Mouse (Mus musculus) macrophage (primary cell): ENCODE data around the gene Gpn3. TPM values are rescaled to one million over a fixed set of nuclear protein-coding genes. Genes with fewer than 3 reads are reported as not detected.

Experiments
- H3K27ac ChIP-seq: fragments of 350-480 bp; formaldehyde crosslinking; 2 replicates; pipeline ENCODE4 v1.9.0; 2021
- H3K36me3 ChIP-seq: fragments of 350-480 bp; formaldehyde crosslinking; 2 replicates; pipeline ENCODE4 v1.9.0; 2021; ENCODE audit errors: inconsistent target
- H3K4me3 ChIP-seq: fragments of 350-480 bp; formaldehyde crosslinking; 2 replicates; pipeline ENCODE4 v1.9.0; 2021; ENCODE audit errors: inconsistent target
- H3K79me2 ChIP-seq: fragments of 350-480 bp; formaldehyde crosslinking; 2 replicates; pipeline ENCODE4 v1.9.0; 2021; ENCODE audit errors: inconsistent target
- WGBS: methylation state at CpG from one replicate; pipeline ENCODE4 v1.1.7; 2026; ENCODE audit warnings: inconsistent platforms; ENCODE audit not compliant: missing documents; 5-methylcytosine and 5-hydroxymethylcytosine counted together
- polyA plus RNA-seq: library from polyadenylated mRNA; stranded (reverse); fragments of 250-400 nt; gene quantifications from 3 replicates; pipeline ENCODE4 v1.2.4, GENCODE M21; 2018; ENCODE audit warnings: inconsistent platforms

The Gpn3 gene
- polyA plus RNA-seq, 1 experiment from 2014 or later: 16.8 TPM

GRCm38 (mm10) chr5:122354492-122355067 lies 17.1 kb upstream of the Gpn3 start:
- peak overlapping the region; percentile 76 for H3K4me3 ChIP-seq
- 2% methylated on average over 57 of the region's 57 CpGs for WGBS

GRCm38 (mm10) chr5:122372192-122372769 lies 605 bp downstream of the Gpn3 start, which contains the start of gene Fam216a:
TSS of gene Fam216a (minus strand) at chr5:122372364.
- peaks cover 6% of the 10 kb centered on the region; the same call in 1 of the 2 replicates for H3K36me3 ChIP-seq
- peaks cover 14% of the 10 kb centered on the region for H3K79me2 ChIP-seq
- under 1% methylated on average over 52 of the region's 53 CpGs for WGBS
- peak within 1 kb of the TSS; percentile 80 for H3K4me3 ChIP-seq
- peak within 1 kb of the TSS; percentile 43 for H3K27ac ChIP-seq

More at GRCm38 (mm10) chr5:122354492-122355067, 17.1 kb upstream of the Gpn3 start:
- peaks cover 50% of the 10 kb centered on the region for H3K79me2 ChIP-seq
- peak overlapping the region; percentile 74 for H3K27ac ChIP-seq
- no peaks in the 10 kb centered on the region for H3K36me3 ChIP-seq

- H3K27ac ChIP-seq: peak overlapping the region; percentile 43
- 3% methylated on average over 5 of the region's 5 CpGs for WGBS
- H3K36me3 ChIP-seq: peaks cover 2% of the 10 kb centered on the region; the same call in 1 of the 2 replicates
- H3K79me2 ChIP-seq: peaks cover 14% of the 10 kb centered on the region
- peak overlapping the region; percentile 80 for H3K4me3 ChIP-seq
Observed at GRCm38 (mm10) chr5:122372878-122373277, 1.2 kb downstream of the Gpn3 start.

GRCm38 (mm10) chr5:122377101-122377833 lies 5.6 kb downstream of the Gpn3 start:
- H3K4me3 ChIP-seq: no peak overlapping the region
- 93% methylated on average over 4 of the region's 4 CpGs for WGBS
- H3K79me2 ChIP-seq: peaks cover 14% of the 10 kb centered on the region
- H3K36me3 ChIP-seq: peaks cover 14% of the 10 kb centered on the region
- H3K27ac ChIP-seq: no peak overlapping the region

- H3K27ac ChIP-seq: no peak overlapping the region
- peaks cover 8% of the 10 kb centered on the region; the same call in 1 of the 2 replicates for H3K79me2 ChIP-seq
- peaks cover 16% of the 10 kb centered on the region for H3K36me3 ChIP-seq
- 96% methylated on average over 12 of the region's 12 CpGs for WGBS
- H3K4me3 ChIP-seq: no peak overlapping the region
Observed at GRCm38 (mm10) chr5:122378171-122378570, 6.5 kb downstream of the Gpn3 start.

GRCm38 (mm10) chr5:122379374-122380155 lies 7.9 kb downstream of the Gpn3 start:
- peaks cover 16% of the 10 kb centered on the region for H3K36me3 ChIP-seq
- H3K27ac ChIP-seq: no peak overlapping the region
- WGBS: 56% methylated on average over 10 of the region's 11 CpGs
- no peaks in the 10 kb centered on the region for H3K79me2 ChIP-seq
- H3K4me3 ChIP-seq: no peak overlapping the region

GRCm38 (mm10) chr5:122390006-122390405 lies 18.3 kb downstream of the Gpn3 start:
- Histone ChIP-seq H3K27ac (no peak overlapping the region), H3K4me3 (no peak overlapping the region), H3K36me3 (no peaks in the 10 kb centered on the region), H3K79me2 (peaks cover 34% of the 10 kb centered on the region)
- WGBS: 85% methylated on average over 5 of the region's 5 CpGs

GRCm38 (mm10) chr5:122390671-122391070 lies 19.0 kb downstream of the Gpn3 start:
- H3K27ac ChIP-seq: no peak overlapping the region
- H3K4me3 ChIP-seq: no peak overlapping the region
- H3K36me3 ChIP-seq: no peaks in the 10 kb centered on the region
- H3K79me2 ChIP-seq: peaks cover 41% of the 10 kb centered on the region

- peak overlapping the region; percentile 86; the same call in 1 of the 2 replicates for H3K4me3 ChIP-seq
- 55% methylated on average over 13 of the region's 16 CpGs for WGBS
Observed at GRCm38 (mm10) chr5:122391178-122391785, 19.6 kb downstream of the Gpn3 start.

GRCm38 (mm10) chr5:122391786-122392180 lies 20.1 kb downstream of the Gpn3 start, which contains the start of gene Arpc3:
TSS of gene Arpc3 (plus strand) at chr5:122391878.
- Histone ChIP-seq H3K36me3 (no peaks in the 10 kb centered on the region), H3K27ac (peak within 1 kb of the TSS; percentile 96), H3K4me3 (peak within 1 kb of the TSS; percentile 86), H3K79me2 (peaks cover 52% of the 10 kb centered on the region)
- 2% methylated on average over 35 of the region's 39 CpGs for WGBS

More at GRCm38 (mm10) chr5:122391178-122391785, 19.6 kb downstream of the Gpn3 start:
- H3K79me2 ChIP-seq: peaks cover 47% of the 10 kb centered on the region
- H3K36me3 ChIP-seq: no peaks in the 10 kb centered on the region
- H3K27ac ChIP-seq: peak overlapping the region; percentile 96

- H3K36me3 ChIP-seq: no peaks in the 10 kb centered on the region
- H3K4me3 ChIP-seq: peak overlapping the region; percentile 86
- peak overlapping the region; percentile 96 for H3K27ac ChIP-seq
- peaks cover 58% of the 10 kb centered on the region for H3K79me2 ChIP-seq
- WGBS: 2% methylated on average over 19 of the region's 19 CpGs
Observed at GRCm38 (mm10) chr5:122392227-122393004, 20.7 kb downstream of the Gpn3 start.

GRCm38 (mm10) chr5:122393887-122394286 lies 22.2 kb downstream of the Gpn3 start:
- Histone ChIP-seq H3K36me3 (no peaks in the 10 kb centered on the region), H3K27ac (no peak overlapping the region), H3K79me2 (peaks cover 73% of the 10 kb centered on the region), H3K4me3 (no peak overlapping the region)
- WGBS: 48% methylated on average over 2 of the region's 2 CpGs

GRCm38 (mm10) chr5:122396791-122397190 lies 25.1 kb downstream of the Gpn3 start:
- WGBS: 3% methylated on average over 10 of the region's 10 CpGs
- Histone ChIP-seq H3K36me3 (peaks cover 3% of the 10 kb centered on the region; the same call in 1 of the 2 replicates), H3K27ac (peak overlapping the region; percentile 98), H3K4me3 (peak overlapping the region; percentile 52), H3K79me2 (peaks cover 100% of the 10 kb centered on the region)
